Comparison of ENCODE assay signal across 14 mouse cellular contexts in genomic region chr1:137827379-137827778, GRCm38 (mm10).
"Had no signal": no experiment of that assay in that cellular context is flagged by ENCODE, and none has a peak within 500 bp of the region (broad histone marks: within the 10 kb centered on the region; RNA-seq: fewer than 3 reads in every experiment).

No protein-coding gene starts in this region.

- H3K4me3 ChIP-seq: kidney, embryonic 15.5 days; left cerebral cortex, adult 2 months; midbrain, embryonic 10.5 days; neural tube, embryonic 12.5 days had no signal

- H3K27ac ChIP-seq: kidney, embryonic 15.5 days; left cerebral cortex, adult 2 months; liver, embryonic 14.5 days; midbrain, embryonic 10.5 days; neural tube, embryonic 12.5 days had no signal

- DNase-seq: kidney, adult 2 months; kidney, postnatal 14 days; lung, adult 18-20 months; lung, postnatal 4 days; midbrain, embryonic 14.5 days; thymus, adult 18-20 months; thymus, postnatal 14 days had no signal

- H3K4me2 ChIP-seq: kidney, embryonic 15.5 days; neural tube, embryonic 12.5 days had no signal

- ATAC-seq: intestine, embryonic 16.5 days; lung, postnatal 0 days had no signal

- H3K9me3 ChIP-seq: kidney, embryonic 15.5 days; midbrain, embryonic 10.5 days; neural tube, embryonic 12.5 days had no signal

- H3K27me3 ChIP-seq: kidney, embryonic 15.5 days; neural tube, embryonic 12.5 days had no signal

- H3K9ac ChIP-seq: kidney, embryonic 15.5 days; liver, embryonic 14.5 days; neural tube, embryonic 12.5 days had no signal

- H3K4me1 ChIP-seq: kidney, embryonic 15.5 days; midbrain, embryonic 10.5 days; neural tube, embryonic 12.5 days had no signal

- H3K36me3 ChIP-seq: kidney, embryonic 15.5 days; midbrain, embryonic 10.5 days; neural tube, embryonic 12.5 days had no signal
